Mouse (Mus musculus) central nervous system, embryonic 14 days (tissue): Measurements from ENCODE around the gene Vmn1r165. TPM values are rescaled to one million over a fixed set of nuclear protein-coding genes. Genes with fewer than 3 reads are reported as not detected.

Experiments used
- polyA plus RNA-seq: library from polyadenylated mRNA; depleted of rRNA; stranded (reverse); fragments of >200 nt; gene quantifications from 2 replicates; pipeline ENCODE4 v1.2.3, GENCODE M21; 2012; rRNA removed

Gene Vmn1r165
- polyA plus RNA-seq: not detected in 2 replicates

DNA sequence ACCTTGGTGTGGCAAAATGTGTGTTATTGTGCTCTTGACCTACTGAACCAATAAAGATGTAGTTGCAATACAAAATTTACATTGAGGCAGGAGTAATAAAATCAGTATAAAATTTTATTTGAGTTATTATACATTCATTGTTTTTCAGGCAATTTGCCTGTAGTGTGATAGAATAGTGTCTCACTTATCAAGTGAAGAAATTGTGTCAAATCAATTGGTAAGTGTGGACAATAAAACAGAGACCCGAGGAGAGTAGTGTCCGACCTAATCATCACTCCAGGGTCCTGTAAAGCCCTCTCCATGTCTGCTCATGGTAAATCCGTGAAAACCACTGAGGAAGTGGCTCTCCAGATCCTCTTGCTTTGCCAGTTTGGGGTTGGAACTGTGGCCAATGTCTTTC lies at the start of gene Vmn1r165:
Vmn1r165 (plus strand) TSS at position 301 of the 400 bp plus-strand sequence.

DNA sequence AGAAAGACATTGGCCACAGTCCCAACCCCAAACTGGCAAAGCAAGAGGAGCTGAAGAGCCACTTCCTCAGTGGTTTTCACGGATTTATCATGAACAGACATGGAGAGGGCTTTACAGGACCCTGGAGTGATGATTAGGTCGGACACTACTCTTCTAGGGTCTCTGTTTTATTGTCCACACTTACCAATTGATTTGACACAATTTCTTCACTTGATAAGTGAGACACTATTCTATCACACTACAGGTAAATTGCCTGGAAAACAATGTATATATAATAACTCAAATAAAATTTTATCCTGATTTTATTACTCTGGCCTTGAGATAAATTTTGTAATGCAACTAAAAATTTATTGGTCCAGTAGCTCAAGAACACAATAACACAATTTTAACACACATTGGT lies 34.5 kb downstream of the Vmn1r165 start, which contains the start of gene Vmn1r166:
Vmn1r166 (minus strand) TSS at position 101 of the 400 bp plus-strand sequence.

Other genes starting within 250 kb of the Vmn1r165 start
- gene Gm4214, start 232.7 kb upstream of the Vmn1r165 start, polyA plus RNA-seq: not detected in 2 replicates
- gene Gm4216, start 197.4 kb upstream of the Vmn1r165 start, polyA plus RNA-seq: not detected in 2 replicates
- gene Vmn1r163, start 161.8 kb upstream of the Vmn1r165 start, polyA plus RNA-seq: not detected in 2 replicates
- not detected in 2 replicates for gene Gm8720, start 149.9 kb upstream of the Vmn1r165 start, polyA plus RNA-seq
- gene Gm10662, start 72.9 kb upstream of the Vmn1r165 start, polyA plus RNA-seq: not detected in 2 replicates
- not detected in 2 replicates for gene Vmn1r166, start 34.4 kb downstream of the Vmn1r165 start, polyA plus RNA-seq
- not detected in 2 replicates for gene Gm6902, start 61.6 kb downstream of the Vmn1r165 start, polyA plus RNA-seq
- gene Nlrp4e, start 83.9 kb downstream of the Vmn1r165 start, polyA plus RNA-seq: not detected in 2 replicates
- gene Nlrp5, start 168.6 kb downstream of the Vmn1r165 start, polyA plus RNA-seq: 0.03 TPM in 1 of 2 replicates, not detected in the other